Mouse (Mus musculus): ENCODE results near the gene Gm28230. TPM values are rescaled to one million over a fixed set of nuclear protein-coding genes. Genes with fewer than 3 reads are reported as not detected.
A peak's percentile ranks its signal among the peaks of the same experiment; 100 is the strongest.

Gm28230 gene
- polyA plus RNA-seq, 1 experiment from 2014 or later: not detected

GRCm38 (mm10) chr2:74715504-74716241 lies 10.9 kb upstream of the Gm28230 start:
- Histone ChIP-seq H3K4me2 (peak overlapping the region; percentile 67), H3K9ac (no peak overlapping the region)
- ATAC-seq (ENCODE audit: insufficient number of reproducible peaks, low FRiP score): peak; percentile 45; the same call in 1 of the 2 replicates

GRCm38 (mm10) chr2:74720384-74720783 lies 6.1 kb upstream of the Gm28230 start:
- Histone ChIP-seq H3K4me1 (replicated peaks) (0 out of 2 replicates have a peak, but pooled peaks cover 3% of the 10 kb centered on the region), H3K4me2 (no peak overlapping the region), H3K27ac (ENCODE audit: poor library complexity, severe bottlenecking) (no peak overlapping the region), H3K36me3 (no peaks in the 10 kb centered on the region), H3K27me3 (replicated peaks) (peaks cover 99% of the 10 kb centered on the region), H3K9me3 (replicated peaks) (no peaks in the 10 kb centered on the region), H3K4me3 (no peak overlapping the region), H3K9ac (no peak overlapping the region)
- no peak for ATAC-seq (ENCODE audit: insufficient number of reproducible peaks, low FRiP score)
- WGBS: 11% methylated on average over 2 of the region's 2 CpGs

More at GRCm38 (mm10) chr2:74715504-74716241, 10.9 kb upstream of the Gm28230 start:
- Histone ChIP-seq H3K36me3 (no peaks in the 10 kb centered on the region), H3K9me3 (replicated peaks) (no peaks in the 10 kb centered on the region), H3K4me1 (replicated peaks) (peaks cover 13% of the 10 kb centered on the region), H3K4me3 (peak overlapping the region; percentile 35), H3K27me3 (replicated peaks) (peaks cover 96% of the 10 kb centered on the region), H3K27ac (ENCODE audit: poor library complexity, severe bottlenecking) (no peak overlapping the region)
- 5% methylated on average over 26 of the region's 26 CpGs for WGBS

DNA sequence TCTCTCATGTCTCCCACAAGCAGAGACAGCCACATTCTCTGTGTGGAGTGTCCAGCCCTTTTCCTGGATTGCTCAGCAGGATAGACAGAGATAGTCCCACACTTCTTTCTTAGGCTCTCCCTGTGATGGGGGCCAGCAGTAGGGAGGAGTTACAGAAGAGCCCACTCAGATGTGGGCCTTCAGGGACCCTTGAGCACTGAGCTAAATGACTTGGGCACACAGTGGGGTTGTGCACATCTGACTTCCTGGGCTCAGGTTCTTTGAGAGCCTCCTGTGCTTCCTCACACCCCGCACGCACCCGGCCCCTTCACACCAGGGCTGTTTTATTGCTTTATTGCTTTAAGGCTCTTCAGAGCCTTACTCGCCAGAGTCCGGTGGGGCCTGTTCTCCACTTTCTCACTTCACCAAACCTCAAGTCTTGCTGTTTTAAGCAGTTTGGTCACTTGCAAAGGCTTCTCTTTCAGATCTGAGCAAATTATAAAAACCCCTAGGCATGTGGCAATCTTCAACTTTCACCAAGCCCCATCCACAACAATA lies 5.5 kb upstream of the Gm28230 start:
- no peak overlapping the region for H3K4me2 ChIP-seq
- H3K4me3 ChIP-seq: no peak overlapping the region
- 10% methylated on average over 5 of the region's 5 CpGs for WGBS
- ATAC-seq (ENCODE audit: insufficient number of reproducible peaks, low FRiP score): no peak
- peaks cover 98% of the 10 kb centered on the region for H3K27me3 ChIP-seq (replicated peaks)
- H3K4me1 ChIP-seq (replicated peaks): 0 out of 2 replicates have a peak, but pooled peaks cover under 1% of the 10 kb centered on the region
- no peaks in the 10 kb centered on the region for H3K36me3 ChIP-seq
- no peak overlapping the region for H3K9ac ChIP-seq
- H3K27ac ChIP-seq (ENCODE audit: poor library complexity, severe bottlenecking): no peak overlapping the region
- no peaks in the 10 kb centered on the region for H3K9me3 ChIP-seq (replicated peaks)

- Histone ChIP-seq H3K9ac (no peak overlapping the region), H3K27ac (ENCODE audit: poor library complexity, severe bottlenecking) (no peak overlapping the region), H3K4me1 (replicated peaks) (no peaks in the 10 kb centered on the region), H3K36me3 (no peaks in the 10 kb centered on the region), H3K4me2 (no peak overlapping the region), H3K4me3 (no peak overlapping the region), H3K9me3 (replicated peaks) (no peaks in the 10 kb centered on the region), H3K27me3 (replicated peaks) (peaks cover 98% of the 10 kb centered on the region)
- WGBS: 12% methylated on average over 6 of the region's 6 CpGs
- no peak for ATAC-seq (ENCODE audit: insufficient number of reproducible peaks, low FRiP score)
These were observed 4.6 kb upstream of the Gm28230 start for GRCm38 (mm10) chr2:74721882-74722281.

GRCm38 (mm10) chr2:74722949-74723348 lies 3.6 kb upstream of the Gm28230 start:
- 9% methylated on average over 8 of the region's 8 CpGs for WGBS

DNA sequence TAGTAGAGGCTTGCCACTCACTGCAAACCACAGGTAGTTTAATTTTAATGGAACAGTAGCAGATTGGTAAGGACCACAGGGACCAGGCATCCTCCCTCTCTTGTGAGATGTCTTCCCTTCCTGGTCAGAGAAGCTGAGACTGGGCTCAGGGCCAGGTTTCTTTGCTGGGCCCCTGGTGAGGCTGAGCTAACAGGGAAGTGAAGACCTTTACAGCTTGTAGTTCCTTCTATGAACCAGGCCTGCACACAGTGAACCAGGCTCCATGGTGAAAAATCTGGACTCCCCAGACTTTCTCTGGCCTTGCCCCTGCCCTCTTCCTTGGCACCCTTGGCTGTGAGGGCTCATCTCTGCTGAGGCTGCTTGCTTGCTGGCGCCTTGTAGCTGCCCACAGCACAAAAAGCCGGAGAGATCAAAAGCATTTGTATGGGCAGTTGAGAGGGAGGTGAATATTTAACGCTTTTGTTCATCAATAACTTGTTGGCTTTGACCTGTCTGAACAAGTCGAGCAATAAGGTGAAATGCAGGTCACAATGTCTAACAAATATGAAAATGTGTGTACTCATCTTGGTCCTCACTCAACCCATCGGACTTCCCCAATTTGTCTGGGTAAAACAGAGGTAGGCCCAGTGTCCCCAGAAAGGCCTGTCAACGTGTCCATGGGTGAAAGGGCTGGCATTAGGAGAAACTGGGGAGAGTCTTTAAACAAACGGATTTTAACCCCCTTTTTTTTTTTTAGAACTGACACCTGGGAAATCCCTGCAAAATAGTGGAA lies 2.1 kb upstream of the Gm28230 start:
- Histone ChIP-seq H3K4me1 (replicated peaks) (peaks cover 10% of the 10 kb centered on the region), H3K27me3 (replicated peaks) (peaks cover 96% of the 10 kb centered on the region), H3K4me3 (no peak overlapping the region), H3K27ac (ENCODE audit: poor library complexity, severe bottlenecking) (no peak overlapping the region), H3K4me2 (no peak overlapping the region), H3K9me3 (replicated peaks) (no peaks in the 10 kb centered on the region), H3K36me3 (no peaks in the 10 kb centered on the region), H3K9ac (no peak overlapping the region)
- no peak for ATAC-seq (ENCODE audit: insufficient number of reproducible peaks, low FRiP score)
- 21% methylated on average over 7 of the region's 7 CpGs for WGBS

More at GRCm38 (mm10) chr2:74722949-74723348, 3.6 kb upstream of the Gm28230 start:
- H3K4me3 ChIP-seq: no peak overlapping the region
- H3K36me3 ChIP-seq: no peaks in the 10 kb centered on the region
- H3K9me3 ChIP-seq (replicated peaks): no peaks in the 10 kb centered on the region
- no peak overlapping the region for H3K9ac ChIP-seq
- no peak overlapping the region for H3K27ac ChIP-seq (ENCODE audit: poor library complexity, severe bottlenecking)
- peaks cover 9% of the 10 kb centered on the region for H3K4me1 ChIP-seq (replicated peaks)
- H3K4me2 ChIP-seq: no peak overlapping the region
- H3K27me3 ChIP-seq (replicated peaks): peaks cover 98% of the 10 kb centered on the region
- no peak for ATAC-seq (ENCODE audit: insufficient number of reproducible peaks, low FRiP score)

GRCm38 (mm10) chr2:74725171-74725570 lies 1.4 kb upstream of the Gm28230 start:
- 2% methylated on average over 17 of the region's 17 CpGs for WGBS
- H3K36me3 ChIP-seq: no peaks in the 10 kb centered on the region
- no peak overlapping the region for H3K27ac ChIP-seq (ENCODE audit: poor library complexity, severe bottlenecking)
- H3K4me3 ChIP-seq: no peak overlapping the region
- H3K9ac ChIP-seq: no peak overlapping the region
- peaks cover 94% of the 10 kb centered on the region for H3K27me3 ChIP-seq (replicated peaks)
- H3K4me1 ChIP-seq (replicated peaks): peaks cover 10% of the 10 kb centered on the region
- no peaks in the 10 kb centered on the region for H3K9me3 ChIP-seq (replicated peaks)
- no peak overlapping the region for H3K4me2 ChIP-seq
- no peak for ATAC-seq (ENCODE audit: insufficient number of reproducible peaks, low FRiP score)

GRCm38 (mm10) chr2:74726973-74727639 lies 578 bp downstream of the Gm28230 start:
- peak overlapping the region; percentile 42 for H3K4me3 ChIP-seq
- H3K27me3 ChIP-seq (replicated peaks): peaks cover 93% of the 10 kb centered on the region
- H3K9ac ChIP-seq: no peak overlapping the region
- H3K27ac ChIP-seq (ENCODE audit: poor library complexity, severe bottlenecking): no peak overlapping the region
- no peak for ATAC-seq (ENCODE audit: insufficient number of reproducible peaks, low FRiP score)
- WGBS: under 1% methylated on average over 43 of the region's 43 CpGs
- peak overlapping the region; percentile 62 for H3K4me2 ChIP-seq
- no peaks in the 10 kb centered on the region for H3K36me3 ChIP-seq
- no peaks in the 10 kb centered on the region for H3K9me3 ChIP-seq (replicated peaks)
- H3K4me1 ChIP-seq (replicated peaks): peaks cover 10% of the 10 kb centered on the region

GRCm38 (mm10) chr2:74727640-74728302 lies 1.2 kb downstream of the Gm28230 start:
- H3K4me3 ChIP-seq: peak overlapping the region; percentile 42
- 2% methylated on average over 25 of the region's 25 CpGs for WGBS
- no peak overlapping the region for H3K27ac ChIP-seq (ENCODE audit: poor library complexity, severe bottlenecking)
- no peaks in the 10 kb centered on the region for H3K9me3 ChIP-seq (replicated peaks)
- H3K27me3 ChIP-seq (replicated peaks): peaks cover 94% of the 10 kb centered on the region
- no peaks in the 10 kb centered on the region for H3K36me3 ChIP-seq
- peak overlapping the region; percentile 62 for H3K4me2 ChIP-seq
- no peak for ATAC-seq (ENCODE audit: insufficient number of reproducible peaks, low FRiP score)
- peaks cover 11% of the 10 kb centered on the region for H3K4me1 ChIP-seq (replicated peaks)
- no peak overlapping the region for H3K9ac ChIP-seq

DNA sequence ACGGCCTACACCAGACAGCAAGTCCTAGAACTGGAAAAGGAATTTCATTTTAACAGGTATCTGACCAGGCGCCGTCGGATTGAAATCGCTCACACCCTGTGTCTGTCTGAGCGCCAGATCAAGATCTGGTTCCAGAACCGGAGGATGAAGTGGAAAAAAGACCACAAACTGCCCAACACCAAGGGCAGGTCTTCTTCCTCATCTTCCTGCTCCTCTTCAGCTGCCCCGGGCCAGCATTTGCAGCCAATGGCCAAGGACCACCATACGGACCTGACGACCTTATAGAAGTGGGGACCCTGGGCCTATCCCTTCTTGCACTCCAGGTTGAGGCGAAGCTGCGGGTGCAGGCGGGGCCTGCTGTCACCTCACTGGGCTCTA lies 1.8 kb downstream of the Gm28230 start:
- H3K27me3 ChIP-seq (replicated peaks): peaks cover 92% of the 10 kb centered on the region
- no peak overlapping the region for H3K27ac ChIP-seq (ENCODE audit: poor library complexity, severe bottlenecking)
- H3K9ac ChIP-seq: no peak overlapping the region
- no peak overlapping the region for H3K4me2 ChIP-seq
- H3K4me3 ChIP-seq: peak overlapping the region; percentile 3; the same call in 1 of the 2 replicates
- no peak for ATAC-seq (ENCODE audit: insufficient number of reproducible peaks, low FRiP score)
- 5% methylated on average over 13 of the region's 13 CpGs for WGBS
- no peaks in the 10 kb centered on the region for H3K36me3 ChIP-seq
- H3K9me3 ChIP-seq (replicated peaks): no peaks in the 10 kb centered on the region
- peaks cover 15% of the 10 kb centered on the region for H3K4me1 ChIP-seq (replicated peaks)
